14 mouse cellular contexts compared by ENCODE assay signal in genomic region chr1:120033469-120033854, GRCm38 (mm10). TPM values are rescaled to one million over a fixed set of nuclear protein-coding genes. Genes with fewer than 3 reads are reported as not detected.
A peak's percentile ranks its signal among the peaks of the same experiment; 100 is the strongest.
DNase-seq lines count a peak whose midpoint lies in the region; ATAC-seq and TF ChIP-seq lines count a peak whose summit lies in the region.
"Had no signal": no experiment of that assay in that cellular context is flagged by ENCODE, and none has a peak within 500 bp of the region (broad histone marks: within the 10 kb centered on the region; RNA-seq: fewer than 3 reads in every experiment).

No protein-coding gene starts in this region.

- H3K4me3 ChIP-seq in heart, embryonic 10.5 days, result no peak overlapping the region
- no peak overlapping the region for H3K4me3 ChIP-seq in kidney, embryonic 16.5 days (ENCODE audit: low read length)
- H3K4me3 ChIP-seq in kidney, embryonic 15.5 days (replicated peaks), result no peak overlapping the region
- no peak overlapping the region for H3K4me3 ChIP-seq in liver, postnatal 0 days (ENCODE audit: low read depth, low read length)
- no peak overlapping the region for H3K4me3 ChIP-seq in liver, embryonic 11.5 days (ENCODE audit: low read depth, low read length)
- H3K4me3 ChIP-seq in brown adipose tissue, adult 24 weeks (ENCODE audit: insufficient read depth, low read depth, low read length), result no peak overlapping the region
- H3K4me3 ChIP-seq: embryonic facial prominence, embryonic 12.5 days; forebrain, embryonic 15.5 days; hindbrain, embryonic 12.5 days had no signal

- 0 out of 2 replicates have a peak overlapping the region, but pooled peaks have one; percentile 42 for H3K27ac ChIP-seq in heart, embryonic 10.5 days
- no peak overlapping the region for H3K27ac ChIP-seq in kidney, embryonic 16.5 days (ENCODE audit: low read length)
- H3K27ac ChIP-seq in kidney, embryonic 15.5 days, result no peak overlapping the region
- peak overlapping the region; percentile 44; the same call in 1 of the 2 replicates for H3K27ac ChIP-seq in liver, postnatal 0 days (ENCODE audit: low read depth)
- no peak overlapping the region for H3K27ac ChIP-seq in liver, embryonic 11.5 days (ENCODE audit: low read depth, low read length)
- H3K27ac ChIP-seq in brown adipose tissue, adult 24 weeks (replicated peaks; ENCODE audit: low read depth, low read length), result peak overlapping the region; percentile 62
- H3K27ac ChIP-seq: embryonic facial prominence, embryonic 12.5 days; forebrain, embryonic 15.5 days; hindbrain, embryonic 12.5 days had no signal

- WGBS in heart, embryonic 10.5 days, result 67% methylated on average over 2 of the region's 2 CpGs
- 68% methylated on average over 2 of the region's 2 CpGs for WGBS in kidney, embryonic 16.5 days
- WGBS in kidney, embryonic 15.5 days, result 79% methylated on average over 2 of the region's 2 CpGs
- 80% methylated on average over 2 of the region's 2 CpGs for WGBS in liver, postnatal 0 days (ENCODE audit: insufficient replicate concordance)
- 79% methylated on average over 2 of the region's 2 CpGs for WGBS in liver, embryonic 11.5 days

- no peaks in the 10 kb centered on the region for H3K9me3 ChIP-seq in heart, embryonic 10.5 days
- H3K9me3 ChIP-seq in kidney, embryonic 16.5 days (ENCODE audit: low read length), result no peaks in the 10 kb centered on the region
- no peaks in the 10 kb centered on the region for H3K9me3 ChIP-seq in kidney, embryonic 15.5 days (replicated peaks)
- H3K9me3 ChIP-seq in liver, postnatal 0 days (ENCODE audit: low read length), result no peaks in the 10 kb centered on the region
- no peaks in the 10 kb centered on the region for H3K9me3 ChIP-seq in liver, embryonic 11.5 days (ENCODE audit: control insufficient read depth, low read length)
- H3K9me3 ChIP-seq: embryonic facial prominence, embryonic 12.5 days; forebrain, embryonic 15.5 days; G1E; hindbrain, embryonic 12.5 days had no signal

- TF ChIP-seq CTCF in liver, postnatal 0 days (IDR thresholded peaks at IDR 0.05; ENCODE audit: low read depth), result no peak

- ATAC-seq in kidney, embryonic 16.5 days (ENCODE audit: low FRiP score, low TSS enrichment), result no peak; the same call in 1 of the 2 replicates
- ATAC-seq in kidney, embryonic 15.5 days (replicated peaks; ENCODE audit: low FRiP score), result no peak
- ATAC-seq in liver, postnatal 0 days, result no peak
- no peak for ATAC-seq in liver, embryonic 11.5 days (replicated peaks; ENCODE audit: low FRiP score)

- peaks cover 13% of the 10 kb centered on the region for H3K4me1 ChIP-seq in heart, embryonic 10.5 days
- peaks cover 5% of the 10 kb centered on the region; the same call in 1 of the 2 replicates for H3K4me1 ChIP-seq in kidney, embryonic 16.5 days (ENCODE audit: insufficient read depth, low read length)
- peaks cover 11% of the 10 kb centered on the region for H3K4me1 ChIP-seq in kidney, embryonic 15.5 days
- H3K4me1 ChIP-seq in liver, postnatal 0 days (ENCODE audit: insufficient read depth), result peaks cover 11% of the 10 kb centered on the region; the same call in 1 of the 2 replicates
- H3K4me1 ChIP-seq in liver, embryonic 11.5 days (replicated peaks; ENCODE audit: control insufficient read depth, insufficient read depth, low read length), result no peaks in the 10 kb centered on the region
- H3K4me1 ChIP-seq in brown adipose tissue, adult 24 weeks (ENCODE audit: control insufficient read depth, insufficient read depth, insufficient read length, low read length), result peaks cover 13% of the 10 kb centered on the region
- H3K4me1 ChIP-seq: embryonic facial prominence, embryonic 12.5 days had no signal

- 0 out of 2 replicates have a peak overlapping the region, but pooled peaks have one; percentile 18 for H3K9ac ChIP-seq in kidney, embryonic 16.5 days (replicated peaks; ENCODE audit: low read length)
- no peak overlapping the region for H3K9ac ChIP-seq in kidney, embryonic 15.5 days
- no peak overlapping the region for H3K9ac ChIP-seq in liver, postnatal 0 days (replicated peaks)
- H3K9ac ChIP-seq in liver, embryonic 11.5 days (ENCODE audit: low read depth, low read length), result no peak overlapping the region
- H3K9ac ChIP-seq: embryonic facial prominence, embryonic 12.5 days; forebrain, embryonic 15.5 days; hindbrain, embryonic 12.5 days had no signal

- peaks cover 13% of the 10 kb centered on the region; the same call in 1 of the 2 replicates for H3K27me3 ChIP-seq in heart, embryonic 10.5 days (ENCODE audit: insufficient read depth, poor library complexity, severe bottlenecking)
- H3K27me3 ChIP-seq in kidney, embryonic 16.5 days (ENCODE audit: insufficient read depth, low read length), result no peaks in the 10 kb centered on the region
- no peaks in the 10 kb centered on the region for H3K27me3 ChIP-seq in kidney, embryonic 15.5 days
- H3K27me3 ChIP-seq in liver, postnatal 0 days (ENCODE audit: insufficient read depth, low read length), result no peaks in the 10 kb centered on the region
- no peaks in the 10 kb centered on the region for H3K27me3 ChIP-seq in liver, embryonic 11.5 days (replicated peaks; ENCODE audit: control insufficient read depth, insufficient read depth, low read length)
- H3K27me3 ChIP-seq: embryonic facial prominence, embryonic 12.5 days; forebrain, embryonic 15.5 days; hindbrain, embryonic 12.5 days had no signal

- no peaks in the 10 kb centered on the region for H3K36me3 ChIP-seq in heart, embryonic 10.5 days
- H3K36me3 ChIP-seq in kidney, embryonic 16.5 days (ENCODE audit: insufficient read depth, low read length), result no peaks in the 10 kb centered on the region
- no peaks in the 10 kb centered on the region for H3K36me3 ChIP-seq in kidney, embryonic 15.5 days
- H3K36me3 ChIP-seq in liver, postnatal 0 days (replicated peaks; ENCODE audit: insufficient read depth, low read length), result no peaks in the 10 kb centered on the region
- H3K36me3 ChIP-seq in liver, embryonic 11.5 days (ENCODE audit: control insufficient read depth, insufficient read depth, low read length), result no peaks in the 10 kb centered on the region
- H3K36me3 ChIP-seq: embryonic facial prominence, embryonic 12.5 days; forebrain, embryonic 15.5 days; G1E; hindbrain, embryonic 12.5 days had no signal

- H3K4me2 ChIP-seq in kidney, embryonic 16.5 days (replicated peaks; ENCODE audit: low read depth, low read length), result no peak overlapping the region
- no peak overlapping the region; the same call in 1 of the 2 replicates for H3K4me2 ChIP-seq in kidney, embryonic 15.5 days
- peak overlapping the region; percentile 9; the same call in 1 of the 2 replicates for H3K4me2 ChIP-seq in liver, postnatal 0 days (ENCODE audit: low read depth, low read length)
- no peak overlapping the region for H3K4me2 ChIP-seq in liver, embryonic 11.5 days
- H3K4me2 ChIP-seq: embryonic facial prominence, embryonic 12.5 days; forebrain, embryonic 15.5 days; heart, embryonic 11.5 days; hindbrain, embryonic 12.5 days had no signal

- DNase-seq in heart, embryonic 10.5 days (ENCODE audit: low spot score), result no peak
- DNase-seq in heart, adult 11 months, result no peak
- no peak for DNase-seq in liver, postnatal 0 days
- no peak for DNase-seq in liver, embryonic 11.5 days (ENCODE audit: low spot score)

- no peak for TF ChIP-seq EP300 in liver, postnatal 0 days (IDR thresholded peaks at IDR 0.05; ENCODE audit: low read depth)

RNA-seq across cellular contexts. Expression of gene Sctr, which starts 26.8 kb away (rescaled TPM):
- not detected in 2 replicates for polyA plus RNA-seq in heart, embryonic 10.5 days (2016; fragmentation: Nextera tagmentation; extraction: Ambion mirVana)
- 0.42 and 0.73 TPM in 2 replicates for polyA plus RNA-seq in kidney, embryonic 16.5 days (2015; fragmentation: Nextera tagmentation; extraction: Ambion mirVana)
- 0.63 and 1.2 TPM in 2 replicates for polyA plus RNA-seq in kidney, embryonic 15.5 days (2015; fragmentation: Nextera tagmentation; extraction: Ambion mirVana)
- 0.05 and 0.13 TPM in 2 replicates for polyA plus RNA-seq in liver, postnatal 0 days (2015; fragmentation: Nextera tagmentation; extraction: Ambion mirVana)
- polyA plus RNA-seq in liver, embryonic 11.5 days (2014; fragmentation: Nextera tagmentation; extraction: Ambion mirVana), result not detected in 2 replicates
- 8.3 and 15.5 TPM in 2 replicates for polyA plus RNA-seq in brown adipose tissue, adult 24 weeks (2012; ENCODE audit: insufficient read depth, insufficient read length, missing spikeins)
- polyA plus RNA-seq: G1E; heart, embryonic 11.5 days; heart, postnatal 0 days had no signal

RNA-seq across cellular contexts. Expression of gene Cfap221, which starts 36.4 kb away (rescaled TPM):
- polyA plus RNA-seq in heart, embryonic 10.5 days (2016; fragmentation: Nextera tagmentation; extraction: Ambion mirVana), result not detected in 2 replicates
- polyA plus RNA-seq in kidney, embryonic 16.5 days (2015; fragmentation: Nextera tagmentation; extraction: Ambion mirVana), result 0.21 and 0.22 TPM in 2 replicates
- 0.06 and 0.08 TPM in 2 replicates for polyA plus RNA-seq in kidney, embryonic 15.5 days (2015; fragmentation: Nextera tagmentation; extraction: Ambion mirVana)
- polyA plus RNA-seq in liver, postnatal 0 days (2015; fragmentation: Nextera tagmentation; extraction: Ambion mirVana), result not detected in 2 replicates
- polyA plus RNA-seq in liver, embryonic 11.5 days (2014; fragmentation: Nextera tagmentation; extraction: Ambion mirVana), result 0.29 TPM in 1 of 2 replicates, not detected in the other
- 2.8 TPM in 1 of 2 replicates, not detected in the other for polyA plus RNA-seq in brown adipose tissue, adult 24 weeks (2012; ENCODE audit: insufficient read depth, insufficient read length, missing spikeins)
- polyA plus RNA-seq: CD4-positive, CD25-positive, alpha-beta regulatory T cell, adult 4 months; G1E; heart, postnatal 0 days had no signal

RNA-seq across cellular contexts. Expression of gene Tmem37, which starts 40.4 kb away (rescaled TPM):
- 17.5 and 22.5 TPM in 2 replicates for polyA plus RNA-seq in heart, embryonic 10.5 days (2016; fragmentation: Nextera tagmentation; extraction: Ambion mirVana)
- polyA plus RNA-seq in kidney, embryonic 16.5 days (2015; fragmentation: Nextera tagmentation; extraction: Ambion mirVana), result 78.9 and 83.5 TPM in 2 replicates
- 51.3 and 53.6 TPM in 2 replicates for polyA plus RNA-seq in kidney, embryonic 15.5 days (2015; fragmentation: Nextera tagmentation; extraction: Ambion mirVana)
- polyA plus RNA-seq in liver, postnatal 0 days (2015; fragmentation: Nextera tagmentation; extraction: Ambion mirVana), result 194 and 201 TPM in 2 replicates
- 39.7 and 40.7 TPM in 2 replicates for polyA plus RNA-seq in liver, embryonic 11.5 days (2014; fragmentation: Nextera tagmentation; extraction: Ambion mirVana)
- polyA plus RNA-seq in brown adipose tissue, adult 24 weeks (2012; ENCODE audit: insufficient read depth, insufficient read length, missing spikeins), result 53.3 and 66.7 TPM in 2 replicates
- polyA plus RNA-seq: G1E had no signal

Comparison
In these comparisons a context has a peak if more than half of its experiments do, and no peak if none do; other contexts are left out.
1. H3K27ac ChIP-seq: peak in heart, embryonic 10.5 days (single experiment), liver, postnatal 0 days (single experiment) and brown adipose tissue, adult 24 weeks (single experiment); none in kidney, embryonic 16.5 days (single experiment), kidney, embryonic 15.5 days (single experiment) and liver, embryonic 11.5 days (single experiment).